Mouse (Mus musculus) CH12.LX (cell line): ENCODE measurements around the gene Eml6. TPM values are rescaled to one million over a fixed set of nuclear protein-coding genes. Genes with fewer than 3 reads are reported as not detected.
"Not testable (repeated sequence)": the region's sequence is repeated elsewhere in the genome, so short reads cannot be mapped to it uniquely, and the experiment has no call there.

Experiments used
- DNase-seq: peaks from one replicate; pipeline ENCODE4 v3.0.0-alpha.2; 2013; ENCODE audit errors: extremely low read depth
- H3K27ac ChIP-seq: 2 replicates; pipeline ENCODE4 v1.5.1; 2012; ENCODE audit warnings: low read depth, mild to moderate bottlenecking, control low read depth, moderate library complexity; ENCODE audit not compliant: insufficient read depth
- H3K27me3 ChIP-seq: replicated peaks from 2 replicates; pipeline ENCODE3; 2012; ENCODE audit warnings: inconsistent platforms
- H3K36me3 ChIP-seq, 2 experiments: replicated peaks in 1 of 2; 2 replicates each; pipeline versions ENCODE3 to v1.6.1; 2012; ENCODE audit warnings: inconsistent platforms in 1 of 2, low read length in 1 of 2, mild to moderate bottlenecking in 1 of 2, mixed read lengths in 1 of 2, moderate library complexity in 1 of 2; ENCODE audit not compliant: control insufficient read depth in 1 of 2, insufficient read depth in 1 of 2
- H3K4me1 ChIP-seq, 2 experiments: 2 replicates each; pipeline ENCODE4 v1.6.1; 2012; ENCODE audit warnings: inconsistent platforms in 1 of 2, moderate library complexity in 1 of 2; ENCODE audit not compliant: insufficient read depth in 2 of 2, control insufficient read depth in 1 of 2
- H3K4me2 ChIP-seq: 2 replicates; pipeline ENCODE4 v1.6.1; 2012; ENCODE audit warnings: low read depth, mild to moderate bottlenecking, control low read depth; ENCODE audit not compliant: poor library complexity, insufficient read depth, severe bottlenecking
- H3K4me3 ChIP-seq, 3 experiments: fragments of 150-350 bp in 1 of 3; sonication (generic) in 1 of 3; replicated peaks in 1 of 3; 2 replicates each; pipeline versions ENCODE3 to v1.5.1; 2011 to 2012; ENCODE audit warnings: low read depth in 2 of 3, low read length in 2 of 3, mild to moderate bottlenecking in 2 of 3, moderate library complexity in 2 of 3, control low read depth in 1 of 3, improper control_type of control experiment in 1 of 3, inconsistent platforms in 1 of 3, mixed read lengths in 1 of 3; ENCODE audit not compliant: poor library complexity in 1 of 3
- H3K79me2 ChIP-seq: replicated peaks from 2 replicates; pipeline ENCODE4 v1.6.1; 2012; ENCODE audit warnings: mild to moderate bottlenecking, moderate library complexity; ENCODE audit not compliant: control insufficient read depth, poor library complexity, insufficient read depth, severe bottlenecking; ENCODE audit errors: extremely low read depth
- H3K9ac ChIP-seq: 2 replicates; pipeline ENCODE4 v1.6.1; 2012; ENCODE audit warnings: low read depth, mild to moderate bottlenecking, control low read depth, moderate library complexity; ENCODE audit not compliant: insufficient read depth
- H3K9me3 ChIP-seq: replicated peaks from 2 replicates; pipeline ENCODE3; 2012; ENCODE audit warnings: low read length, inconsistent platforms, mixed read lengths
- CHD1 ChIP-seq: IDR thresholded peaks from 2 replicates; pipeline ENCODE4 v1.6.1; 2012; ENCODE audit warnings: low read depth, low read length, improper control_type of control experiment, inconsistent platforms
- CHD2 ChIP-seq: IDR thresholded peaks from 2 replicates; pipeline ENCODE4 v1.6.1; 2011; ENCODE audit warnings: low read length, improper control_type of control experiment
- E2F4 ChIP-seq: IDR thresholded peaks from 2 replicates; pipeline ENCODE4 v1.6.1; 2011; ENCODE audit warnings: low read depth, low read length, improper control_type of control experiment; ENCODE audit not compliant: insufficient replicate concordance
- EP300 ChIP-seq: IDR thresholded peaks from 2 replicates; pipeline ENCODE4 v1.6.1; 2011; ENCODE audit warnings: low read length, improper control_type of control experiment
- JUN ChIP-seq: IDR thresholded peaks from 2 replicates; pipeline ENCODE4 v1.6.1; 2011; ENCODE audit warnings: low read depth, mild to moderate bottlenecking, low read length, improper control_type of control experiment, moderate library complexity; ENCODE audit not compliant: insufficient read depth
- KAT2A ChIP-seq: IDR thresholded peaks from 2 replicates; pipeline ENCODE4 v1.6.1; 2012; ENCODE audit warnings: low read length, improper control_type of control experiment, inconsistent platforms; ENCODE audit not compliant: insufficient replicate concordance
- MAFK ChIP-seq: IDR thresholded peaks from 2 replicates; pipeline ENCODE4 v1.6.1; 2011; ENCODE audit warnings: low read length, improper control_type of control experiment; ENCODE audit not compliant: insufficient replicate concordance
- MXI1 ChIP-seq: IDR thresholded peaks from 2 replicates; pipeline ENCODE4 v1.6.1; 2011; ENCODE audit warnings: mild to moderate bottlenecking, low read depth, low read length, improper control_type of control experiment
- NRF1 ChIP-seq: IDR thresholded peaks from 2 replicates; pipeline ENCODE4 v1.6.1; 2014; ENCODE audit warnings: low read depth, mild to moderate bottlenecking, inconsistent platforms, low read length, improper control_type of control experiment, moderate library complexity
- PAX5 ChIP-seq: IDR thresholded peaks from 2 replicates; pipeline ENCODE4 v1.6.1; 2012; ENCODE audit warnings: low read length, inconsistent platforms, mixed read lengths
- TBP ChIP-seq: conservative IDR thresholded peaks from 2 replicates; pipeline ENCODE4 v1.6.1; 2011; ENCODE audit warnings: low read depth, low read length, improper control_type of control experiment
- TCF12 ChIP-seq: IDR thresholded peaks from 2 replicates; pipeline ENCODE4 v1.6.1; 2014; ENCODE audit warnings: low read depth, mild to moderate bottlenecking, inconsistent platforms, low read length, improper control_type of control experiment
- ZMIZ1 ChIP-seq: IDR thresholded peaks from 2 replicates; pipeline ENCODE4 v1.6.1; 2012; ENCODE audit warnings: low read depth, mild to moderate bottlenecking, inconsistent platforms, low read length, improper control_type of control experiment
- dilution Hi-C: fragments of 300-500 bp; cut with MboI; formaldehyde crosslinking; loops from 2 replicates; pipeline ENCODE4 v1.14.3; 2020; ENCODE audit warnings: low sequenced_read_pairs; ENCODE audit not compliant: extremely low pct_unique_long_range_greater_than_20kb, extremely low pct_ligation_motif_present
- in situ Hi-C: fragments of 300-500 bp; cut with MboI; formaldehyde crosslinking; loops from 3 replicates; pipeline ENCODE4 v1.14.3; 2019; ENCODE audit warnings: low sequenced_read_pairs, low pct_ligation_motif_present, low pct_unique_long_range_greater_than_20kb, mixed read lengths
- polyA plus RNA-seq: library from polyadenylated mRNA; unstranded; fragments of >175 nt; gene quantifications from 2 replicates; pipeline ENCODE4 v1.2.1, GENCODE M21; 2012; ENCODE audit warnings: low read depth; ENCODE audit not compliant: insufficient read length
- total RNA-seq, 2 experiments: library from RNA; depleted of rRNA; stranded (reverse); fragments of 300-350 nt in 1 of 2; fragments of >200 nt in 1 of 2; gene quantifications; 2 replicates each; pipeline ENCODE4 v1.2.3; 2012 to 2014

Eml6 gene
- total and polyA plus RNA-seq, 3 experiments: 3.1 to 3.7 (median 3.2) TPM

GRCm38 (mm10) chr11:29756007-29756406 is 269.8 kb downstream of the Eml6 start:
- peaks cover 0 to 25% of the 10 kb centered on the region in 2 experiments for H3K36me3 ChIP-seq
- peaks cover 6 to 16% of the 10 kb centered on the region in 2 experiments; a peak in 3 of 4 replicates for H3K4me1 ChIP-seq
- H3K27ac ChIP-seq, dilution Hi-C loops, H3K4me3 ChIP-seq, H3K27me3 ChIP-seq, H3K9me3 ChIP-seq, H3K4me2 ChIP-seq, DNase-seq, in situ Hi-C loops, H3K9ac ChIP-seq, H3K79me2 ChIP-seq: not testable (repeated sequence)

GRCm38 (mm10) chr11:29751648-29752611 is 273.9 kb downstream of the Eml6 start:
- no peak overlapping the region for H3K9ac ChIP-seq
- H3K36me3 ChIP-seq: peaks cover 6 to 51% of the 10 kb centered on the region in 2 experiments
- dilution Hi-C loops: no loop called here

GRCm38 (mm10) chr11:29751013-29751412 is 274.8 kb downstream of the Eml6 start:
- Histone ChIP-seq H3K4me3 (no peak overlapping the region), H3K36me3 (peaks cover 14 to 61% of the 10 kb centered on the region in 2 experiments), H3K9me3 (no peaks in the 10 kb centered on the region), H3K4me1 (peaks cover 6 to 16% of the 10 kb centered on the region in 2 experiments; a peak in 2 of 4 replicates)
- no peak for DNase-seq
- dilution Hi-C loops: no loop called here
- TF ChIP-seq TBP: no peak
- TF ChIP-seq E2F4: no peak
- no peak for TF ChIP-seq CHD1
- TF ChIP-seq ZMIZ1: no peak
- no peak for TF ChIP-seq JUN
- TF ChIP-seq PAX5: no peak
- TF ChIP-seq, all 38 proteins: peak for 0
- Histone ChIP-seq H3K27ac (no peak overlapping the region), H3K4me2 (no peak overlapping the region), H3K9ac (no peak overlapping the region), H3K27me3 (no peaks in the 10 kb centered on the region), H3K79me2 (no peaks in the 10 kb centered on the region)
- in situ Hi-C loops: no loop called here

More at GRCm38 (mm10) chr11:29751648-29752611, 273.9 kb downstream of the Eml6 start:
- in situ Hi-C loops: no loop called here
- Histone ChIP-seq H3K9me3 (no peaks in the 10 kb centered on the region), H3K79me2 (no peaks in the 10 kb centered on the region), H3K27me3 (no peaks in the 10 kb centered on the region), H3K27ac (no peak overlapping the region; the same call in 1 of the 2 replicates), H3K4me2 (no peak overlapping the region), H3K4me3 (no peak overlapping the region), H3K4me1 (peaks cover 6 to 16% of the 10 kb centered on the region in 2 experiments; a peak in 2 of 4 replicates)
- no peak for DNase-seq
- TF ChIP-seq CHD1 (no peak), NRF1 (no peak), TBP (no peak), TCF12 (no peak), MAFK (no peak), MXI1 (no peak), KAT2A (no peak), CHD2 (no peak), EP300 (no peak)
